Mouse (Mus musculus) R1 (cell line): ENCODE measurements around the gene Ube2f.

Experiments
- DNase-seq: peaks from one replicate; pipeline ENCODE4 v3.0.0-alpha.2; 2018; ENCODE audit warnings: low read depth, low spot score

Gene Ube2f

GRCm38 (mm10) chr1:91237676-91238075, 12.4 kb upstream of the Ube2f start:
- no peak for DNase-seq

- DNase-seq, result no peak
Measured at GRCm38 (mm10) chr1:91239112-91239511, 11.0 kb upstream of the Ube2f start.

- DNase-seq, result no peak
Measured at GRCm38 (mm10) chr1:91239800-91240199, 10.3 kb upstream of the Ube2f start.

- no peak for DNase-seq
Measured at GRCm38 (mm10) chr1:91240685-91241084, 9.4 kb upstream of the Ube2f start.

- no peak for DNase-seq
Measured at GRCm38 (mm10) chr1:91241249-91241648, 8.9 kb upstream of the Ube2f start.

GRCm38 (mm10) chr1:91248242-91248641, 1.9 kb upstream of the Ube2f start:
- DNase-seq, result no peak

- DNase-seq, result no peak
Measured at GRCm38 (mm10) chr1:91248970-91249369, 1.1 kb upstream of the Ube2f start.

GRCm38 (mm10) chr1:91250415-91251147, 477 bp downstream of the Ube2f start:
- peak; percentile 21 for DNase-seq

- DNase-seq, result no peak
Measured at GRCm38 (mm10) chr1:91251148-91251650, 1.1 kb downstream of the Ube2f start.

GRCm38 (mm10) chr1:91251927-91252326, 1.8 kb downstream of the Ube2f start:
- peak; percentile 14 for DNase-seq

GRCm38 (mm10) chr1:91257918-91258317, 7.8 kb downstream of the Ube2f start:
- DNase-seq, result no peak

- no peak for DNase-seq
Measured at GRCm38 (mm10) chr1:91259794-91260193, 9.7 kb downstream of the Ube2f start.

- DNase-seq, result no peak
Measured at GRCm38 (mm10) chr1:91262508-91262907, 12.4 kb downstream of the Ube2f start.

- no peak for DNase-seq
Measured at GRCm38 (mm10) chr1:91272260-91272659, 22.2 kb downstream of the Ube2f start.

- no peak for DNase-seq
Measured at GRCm38 (mm10) chr1:91276581-91276980, 26.5 kb downstream of the Ube2f start.

GRCm38 (mm10) chr1:91277480-91277879, 27.4 kb downstream of the Ube2f start:
- DNase-seq, result no peak

- no peak for DNase-seq
Measured at GRCm38 (mm10) chr1:91278410-91279119, 28.5 kb downstream of the Ube2f start.

GRCm38 (mm10) chr1:91279126-91279525, 29.0 kb downstream of the Ube2f start:
- no peak for DNase-seq

- DNase-seq, result no peak
Measured at GRCm38 (mm10) chr1:91282582-91282981, 32.5 kb downstream of the Ube2f start.

GRCm38 (mm10) chr1:91289375-91289774, 39.3 kb downstream of the Ube2f start:
- DNase-seq, result no peak

- no peak for DNase-seq
Measured at GRCm38 (mm10) chr1:91292101-91292825, 42.2 kb downstream of the Ube2f start.

GRCm38 (mm10) chr1:91295544-91295943, 45.4 kb downstream of the Ube2f start:
- no peak for DNase-seq
